Mouse (Mus musculus): Measurements from ENCODE around the gene Herc2. TPM values are rescaled to one million over a fixed set of nuclear protein-coding genes. Genes with fewer than 3 reads are reported as not detected.

Herc2 gene
- polyA plus RNA-seq, 1 experiment from 2014 or later: 30.1 TPM

- WGBS: 96% methylated on average over 5 of the region's 5 CpGs
- no peak overlapping the region for H3K27ac ChIP-seq (ENCODE audit: low read depth, low read length)
- ATAC-seq (replicated peaks; ENCODE audit: low FRiP score) (no peak), DNase-seq (ENCODE audit: low spot score) (no peak)
- no peak overlapping the region for H3K4me2 ChIP-seq (ENCODE audit: low read depth, low read length, severe bottlenecking)
- H3K9ac ChIP-seq (ENCODE audit: low read length): no peak overlapping the region
- no peaks in the 10 kb centered on the region for H3K27me3 ChIP-seq (ENCODE audit: control insufficient read depth, insufficient read depth, low read length)
- peaks cover 3% of the 10 kb centered on the region; the same call in 1 of the 2 replicates for H3K36me3 ChIP-seq (ENCODE audit: control insufficient read depth, insufficient read depth, low read length)
- no peak overlapping the region for H3K4me3 ChIP-seq (ENCODE audit: low read depth, low read length)
- no peaks in the 10 kb centered on the region for H3K9me3 ChIP-seq (ENCODE audit: control insufficient read depth, low read length)
- H3K4me1 ChIP-seq (replicated peaks; ENCODE audit: control insufficient read depth, insufficient read depth, low read length): no peaks in the 10 kb centered on the region
Measured at GRCm38 (mm10) chr7:56091445-56091844, 41.4 kb downstream of the Herc2 start.

- H3K9me3 ChIP-seq (ENCODE audit: control insufficient read depth, low read length): no peaks in the 10 kb centered on the region
- H3K4me1 ChIP-seq (replicated peaks; ENCODE audit: control insufficient read depth, insufficient read depth, low read length): no peaks in the 10 kb centered on the region
- H3K36me3 ChIP-seq (ENCODE audit: control insufficient read depth, insufficient read depth, low read length): peaks cover 3% of the 10 kb centered on the region; the same call in 1 of the 2 replicates
- H3K4me2 ChIP-seq (ENCODE audit: low read depth, low read length, severe bottlenecking): no peak overlapping the region
- DNase-seq (ENCODE audit: low spot score) (no peak), ATAC-seq (replicated peaks; ENCODE audit: low FRiP score) (no peak)
- no peak overlapping the region for H3K9ac ChIP-seq (ENCODE audit: low read length)
- H3K4me3 ChIP-seq (ENCODE audit: low read depth, low read length): no peak overlapping the region
- H3K27ac ChIP-seq (ENCODE audit: low read depth, low read length): no peak overlapping the region
- 81% methylated on average over 5 of the region's 5 CpGs for WGBS
- H3K27me3 ChIP-seq (ENCODE audit: control insufficient read depth, insufficient read depth, low read length): no peaks in the 10 kb centered on the region
Measured at GRCm38 (mm10) chr7:56102293-56102847, 52.4 kb downstream of the Herc2 start.

- Histone ChIP-seq H3K9me3 (ENCODE audit: control insufficient read depth, low read length) (no peaks in the 10 kb centered on the region), H3K9ac (ENCODE audit: low read length) (no peak overlapping the region), H3K27ac (ENCODE audit: low read depth, low read length) (no peak overlapping the region), H3K27me3 (ENCODE audit: control insufficient read depth, insufficient read depth, low read length) (no peaks in the 10 kb centered on the region), H3K4me3 (ENCODE audit: low read depth, low read length) (no peak overlapping the region), H3K4me2 (ENCODE audit: low read depth, low read length, severe bottlenecking) (no peak overlapping the region), H3K36me3 (ENCODE audit: control insufficient read depth, insufficient read depth, low read length) (peaks cover 7% of the 10 kb centered on the region; the same call in 1 of the 2 replicates), H3K4me1 (replicated peaks; ENCODE audit: control insufficient read depth, insufficient read depth, low read length) (no peaks in the 10 kb centered on the region)
- DNase-seq (ENCODE audit: low spot score): no peak
- 94% methylated on average over 6 of the region's 6 CpGs for WGBS
- no peak for ATAC-seq (replicated peaks; ENCODE audit: low FRiP score)
Measured at GRCm38 (mm10) chr7:56112999-56113398, 63.0 kb downstream of the Herc2 start.

GRCm38 (mm10) chr7:56114148-56114547 is 64.2 kb downstream of the Herc2 start:
- peaks cover 4% of the 10 kb centered on the region; the same call in 1 of the 2 replicates for H3K36me3 ChIP-seq (ENCODE audit: control insufficient read depth, insufficient read depth, low read length)
- 90% methylated on average over 1 of the region's 1 CpGs for WGBS
- no peak overlapping the region for H3K4me3 ChIP-seq (ENCODE audit: low read depth, low read length)
- no peaks in the 10 kb centered on the region for H3K27me3 ChIP-seq (ENCODE audit: control insufficient read depth, insufficient read depth, low read length)
- H3K4me2 ChIP-seq (ENCODE audit: low read depth, low read length, severe bottlenecking): no peak overlapping the region
- H3K9me3 ChIP-seq (ENCODE audit: control insufficient read depth, low read length): no peaks in the 10 kb centered on the region
- ATAC-seq (replicated peaks; ENCODE audit: low FRiP score) (no peak), DNase-seq (ENCODE audit: low spot score) (no peak)
- no peak overlapping the region for H3K9ac ChIP-seq (ENCODE audit: low read length)
- H3K4me1 ChIP-seq (replicated peaks; ENCODE audit: control insufficient read depth, insufficient read depth, low read length): no peaks in the 10 kb centered on the region
- no peak overlapping the region for H3K27ac ChIP-seq (ENCODE audit: low read depth, low read length)

DNA sequence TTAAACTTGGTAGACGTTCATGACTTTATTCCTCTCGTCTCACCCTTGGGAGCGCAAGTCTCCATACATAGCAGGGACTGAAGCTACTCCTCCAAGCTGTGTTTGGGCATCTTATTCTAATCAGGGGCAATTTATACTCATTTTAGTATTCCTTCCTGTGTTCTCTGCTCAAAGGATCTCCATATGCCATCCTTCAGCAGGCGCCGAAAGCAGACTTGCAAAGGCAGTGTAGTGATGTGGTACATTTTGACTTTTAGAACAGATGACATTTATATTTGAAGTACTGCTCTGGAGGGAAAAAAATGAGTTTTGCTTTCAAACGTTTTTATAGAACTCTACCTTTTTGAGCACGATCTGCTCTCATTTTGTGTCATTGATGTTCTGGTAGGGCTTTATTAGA is 71.0 kb downstream of the Herc2 start:
- DNase-seq (ENCODE audit: low spot score): no peak
- no peak overlapping the region for H3K4me3 ChIP-seq (ENCODE audit: low read depth, low read length)
- H3K9me3 ChIP-seq (ENCODE audit: control insufficient read depth, low read length): no peaks in the 10 kb centered on the region
- H3K27ac ChIP-seq (ENCODE audit: low read depth, low read length): no peak overlapping the region
- H3K27me3 ChIP-seq (ENCODE audit: control insufficient read depth, insufficient read depth, low read length): no peaks in the 10 kb centered on the region
- H3K4me2 ChIP-seq (ENCODE audit: low read depth, low read length, severe bottlenecking): no peak overlapping the region
- H3K36me3 ChIP-seq (ENCODE audit: control insufficient read depth, insufficient read depth, low read length): no peaks in the 10 kb centered on the region; the same call in 1 of the 2 replicates
- no peak overlapping the region for H3K9ac ChIP-seq (ENCODE audit: low read length)
- ATAC-seq (replicated peaks; ENCODE audit: low FRiP score): no peak
- H3K4me1 ChIP-seq (replicated peaks; ENCODE audit: control insufficient read depth, insufficient read depth, low read length): no peaks in the 10 kb centered on the region
- WGBS: 89% methylated on average over 7 of the region's 7 CpGs

DNA sequence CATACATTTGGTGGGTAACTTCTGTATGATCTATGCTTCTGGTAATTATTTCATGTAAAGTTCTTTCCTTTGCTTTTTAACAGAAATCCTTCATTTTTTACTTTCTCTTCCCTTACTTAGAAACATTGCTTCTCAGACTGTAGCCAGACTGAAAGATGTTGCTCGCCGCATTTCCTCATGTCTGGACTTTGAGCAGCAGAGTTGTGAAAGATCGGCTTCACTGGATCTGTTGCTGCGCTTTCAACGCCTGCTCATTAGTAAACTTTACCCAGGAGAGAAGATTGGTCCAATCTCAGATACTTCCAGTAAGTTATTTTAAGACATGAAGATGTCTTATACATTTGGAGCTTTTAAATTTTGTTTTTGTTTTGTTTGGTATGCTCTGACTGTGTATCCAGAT is 71.4 kb downstream of the Herc2 start:
- no peak for DNase-seq (ENCODE audit: low spot score)
- Histone ChIP-seq H3K4me3 (ENCODE audit: low read depth, low read length) (no peak overlapping the region), H3K4me2 (ENCODE audit: low read depth, low read length, severe bottlenecking) (no peak overlapping the region), H3K9me3 (ENCODE audit: control insufficient read depth, low read length) (no peaks in the 10 kb centered on the region), H3K9ac (ENCODE audit: low read length) (no peak overlapping the region), H3K36me3 (ENCODE audit: control insufficient read depth, insufficient read depth, low read length) (no peaks in the 10 kb centered on the region), H3K27ac (ENCODE audit: low read depth, low read length) (no peak overlapping the region), H3K27me3 (ENCODE audit: control insufficient read depth, insufficient read depth, low read length) (no peaks in the 10 kb centered on the region), H3K4me1 (replicated peaks; ENCODE audit: control insufficient read depth, insufficient read depth, low read length) (no peaks in the 10 kb centered on the region)
- ATAC-seq (replicated peaks; ENCODE audit: low FRiP score): no peak
- WGBS: 95% methylated on average over 5 of the region's 5 CpGs

DNA sequence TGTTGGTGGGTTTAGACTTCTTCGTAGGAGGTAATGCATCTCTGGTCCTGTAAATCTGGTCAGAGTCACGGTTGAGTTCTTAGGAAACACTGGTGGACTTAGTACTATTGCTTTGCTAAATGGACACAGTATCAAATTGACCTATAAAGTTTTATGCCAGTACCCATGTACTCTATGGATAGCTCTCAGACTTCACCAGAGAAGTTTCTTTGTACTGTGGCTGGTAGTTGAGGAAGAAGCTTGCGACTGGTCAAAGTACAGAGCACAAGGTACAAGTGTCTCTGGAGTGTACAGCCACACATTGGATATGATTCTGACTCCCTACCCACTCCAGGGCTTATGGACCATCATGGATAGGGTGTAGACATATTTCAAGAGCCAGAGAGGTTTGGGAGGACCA is 78.1 kb downstream of the Herc2 start:
- no peak overlapping the region for H3K27ac ChIP-seq (ENCODE audit: low read depth, low read length)
- H3K9me3 ChIP-seq (ENCODE audit: control insufficient read depth, low read length): no peaks in the 10 kb centered on the region
- WGBS: 96% methylated on average over 3 of the region's 3 CpGs
- no peak for ATAC-seq (replicated peaks; ENCODE audit: low FRiP score)
- no peaks in the 10 kb centered on the region for H3K36me3 ChIP-seq (ENCODE audit: control insufficient read depth, insufficient read depth, low read length)
- no peaks in the 10 kb centered on the region for H3K4me1 ChIP-seq (replicated peaks; ENCODE audit: control insufficient read depth, insufficient read depth, low read length)
- no peak for DNase-seq (ENCODE audit: low spot score)
- no peak overlapping the region for H3K4me2 ChIP-seq (ENCODE audit: low read depth, low read length, severe bottlenecking)
- no peaks in the 10 kb centered on the region for H3K27me3 ChIP-seq (ENCODE audit: control insufficient read depth, insufficient read depth, low read length)
- no peak overlapping the region for H3K9ac ChIP-seq (ENCODE audit: low read length)
- no peak overlapping the region for H3K4me3 ChIP-seq (ENCODE audit: low read depth, low read length)

- DNase-seq (ENCODE audit: low spot score): no peak
- Histone ChIP-seq H3K4me1 (replicated peaks; ENCODE audit: control insufficient read depth, insufficient read depth, low read length) (no peaks in the 10 kb centered on the region), H3K9ac (ENCODE audit: low read length) (no peak overlapping the region), H3K27ac (ENCODE audit: low read depth, low read length) (no peak overlapping the region), H3K9me3 (ENCODE audit: control insufficient read depth, low read length) (no peaks in the 10 kb centered on the region), H3K27me3 (ENCODE audit: control insufficient read depth, insufficient read depth, low read length) (no peaks in the 10 kb centered on the region), H3K4me2 (ENCODE audit: low read depth, low read length, severe bottlenecking) (no peak overlapping the region), H3K4me3 (ENCODE audit: low read depth, low read length) (no peak overlapping the region), H3K36me3 (ENCODE audit: control insufficient read depth, insufficient read depth, low read length) (peaks cover 2% of the 10 kb centered on the region; the same call in 1 of the 2 replicates)
- WGBS: 92% methylated on average over 3 of the region's 3 CpGs
- no peak for ATAC-seq (replicated peaks; ENCODE audit: low FRiP score)
Measured at GRCm38 (mm10) chr7:56129577-56129976, 79.6 kb downstream of the Herc2 start.

DNA sequence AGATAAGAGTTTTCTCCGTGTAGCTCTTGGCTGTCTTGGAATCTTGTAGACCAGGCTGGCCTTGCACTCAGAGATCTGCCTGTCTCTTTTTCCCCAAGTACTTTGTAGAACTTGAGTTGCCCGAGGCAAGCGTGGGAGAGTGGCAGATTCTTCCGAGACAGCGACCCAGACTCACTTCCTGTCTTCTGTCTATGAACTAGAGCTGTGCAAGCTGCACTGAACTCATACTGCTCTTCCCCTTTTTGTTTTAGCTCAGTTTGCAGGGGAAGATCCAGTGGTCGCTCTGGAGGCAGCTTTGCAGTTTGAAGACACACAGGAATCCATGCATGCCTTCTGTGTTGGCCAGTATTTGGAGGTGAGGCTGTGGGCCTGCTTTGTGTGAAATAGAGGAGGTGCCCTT is 81.6 kb downstream of the Herc2 start:
- DNase-seq (ENCODE audit: low spot score) (no peak), ATAC-seq (replicated peaks; ENCODE audit: low FRiP score) (no peak)
- no peaks in the 10 kb centered on the region for H3K27me3 ChIP-seq (ENCODE audit: control insufficient read depth, insufficient read depth, low read length)
- no peak overlapping the region for H3K4me3 ChIP-seq (ENCODE audit: low read depth, low read length)
- no peaks in the 10 kb centered on the region for H3K9me3 ChIP-seq (ENCODE audit: control insufficient read depth, low read length)
- H3K4me1 ChIP-seq (replicated peaks; ENCODE audit: control insufficient read depth, insufficient read depth, low read length): no peaks in the 10 kb centered on the region
- no peak overlapping the region for H3K27ac ChIP-seq (ENCODE audit: low read depth, low read length)
- H3K36me3 ChIP-seq (ENCODE audit: control insufficient read depth, insufficient read depth, low read length): peaks cover 2% of the 10 kb centered on the region; the same call in 1 of the 2 replicates
- H3K4me2 ChIP-seq (ENCODE audit: low read depth, low read length, severe bottlenecking): no peak overlapping the region
- no peak overlapping the region for H3K9ac ChIP-seq (ENCODE audit: low read length)
- 83% methylated on average over 6 of the region's 6 CpGs for WGBS

All from forebrain, embryonic 11.5 days (tissue).